Mouse (Mus musculus) midbrain, embryonic 14.5 days (tissue): Measurements from ENCODE around the gene Casc3. TPM values are rescaled to one million over a fixed set of nuclear protein-coding genes. Genes with fewer than 3 reads are reported as not detected.
A peak's percentile ranks its signal among the peaks of the same experiment; 100 is the strongest.

Experiments
- ATAC-seq: fragments of 200-750 bp; cut with Nextera tagmentation; 2 replicates; pipeline ENCODE4 v1.8.0; 2017; ENCODE audit warnings: moderate number of reproducible peaks, moderate library complexity; ENCODE audit not compliant: low FRiP score, low TSS enrichment
- DNase-seq: peaks from one replicate; pipeline ENCODE4 v3.0.0-alpha.2; 2015
- H3K27ac ChIP-seq: fragments of 300-500 bp; sonication (generic); replicated peaks from 2 replicates; pipeline ENCODE4 v1.5.1; 2014; ENCODE audit warnings: mild to moderate bottlenecking, low read depth, low read length, moderate library complexity
- H3K27me3 ChIP-seq: fragments of 300-500 bp; sonication (generic); 2 replicates; pipeline ENCODE4 v1.6.1; 2014; ENCODE audit warnings: low read length, control low read depth, mixed read lengths; ENCODE audit not compliant: control insufficient read depth, insufficient read depth
- H3K36me3 ChIP-seq: fragments of 300-500 bp; sonication (generic); 2 replicates; pipeline ENCODE4 v1.6.1; 2014; ENCODE audit warnings: low read length, control low read depth; ENCODE audit not compliant: control insufficient read depth, insufficient read depth
- H3K4me1 ChIP-seq: fragments of 300-500 bp; sonication (generic); 2 replicates; pipeline ENCODE4 v1.6.1; 2014; ENCODE audit warnings: mild to moderate bottlenecking, antibody characterized with exemption, low read length, control low read depth; ENCODE audit not compliant: control insufficient read depth, insufficient read depth
- H3K4me2 ChIP-seq: fragments of 300-500 bp; sonication (generic); 2 replicates; pipeline ENCODE4 v1.6.1; 2014; ENCODE audit warnings: mild to moderate bottlenecking, low read length, moderate library complexity
- H3K4me3 ChIP-seq: fragments of 300-500 bp; sonication (generic); replicated peaks from 2 replicates; pipeline ENCODE4 v1.5.1; 2014; ENCODE audit warnings: low read depth, low read length
- H3K9ac ChIP-seq: fragments of 300-500 bp; sonication (generic); replicated peaks from 2 replicates; pipeline ENCODE4 v1.6.1; 2014; ENCODE audit warnings: mild to moderate bottlenecking, low read length, moderate library complexity
- H3K9me3 ChIP-seq: fragments of 300-500 bp; sonication (generic); 2 replicates; pipeline ENCODE4 v1.6.1; 2016; ENCODE audit warnings: low read length, control low read depth, mixed read lengths; ENCODE audit not compliant: control insufficient read depth
- WGBS: fragments of 180-500 bp; shearing (Covaris S2); extraction: QIAGEN DNeasy Blood & Tissue Kit; methylation state at CpG from one replicate; pipeline ENCODE4 v1.1.7; 2014; 5-methylcytosine and 5-hydroxymethylcytosine counted together
- polyA plus RNA-seq: library from polyadenylated mRNA; unstranded; fragments of >200 nt; fragmentation: Nextera tagmentation; extraction: Ambion mirVana; gene quantifications from 2 replicates; pipeline ENCODE4 v1.2.1, GENCODE M21; 2014

The Casc3 gene
- polyA plus RNA-seq, 1 experiment from 2014 or later, result 57.3 TPM

GRCm38 (mm10) chr11:98854659-98855058 is 50.0 kb downstream of the Casc3 start:
- ATAC-seq, result no peak

GRCm38 (mm10) chr11:98858759-98859731 is 54.3 kb downstream of the Casc3 start:
- WGBS, result 35% methylated on average over 14 of the region's 14 CpGs
- peak; percentile 92 for DNase-seq
- Histone ChIP-seq H3K4me2 (no peak overlapping the region), H3K27ac (no peak overlapping the region), H3K36me3 (no peaks in the 10 kb centered on the region), H3K9me3 (no peaks in the 10 kb centered on the region), H3K27me3 (0 out of 2 replicates have a peak, but pooled peaks cover 4% of the 10 kb centered on the region), H3K9ac (no peak overlapping the region), H3K4me3 (no peak overlapping the region), H3K4me1 (peaks cover 6% of the 10 kb centered on the region; the same call in 1 of the 2 replicates)
- no peak for ATAC-seq

More at GRCm38 (mm10) chr11:98854659-98855058, 50.0 kb downstream of the Casc3 start:
- Histone ChIP-seq H3K4me1 (no peaks in the 10 kb centered on the region; the same call in 1 of the 2 replicates), H3K9me3 (no peaks in the 10 kb centered on the region), H3K9ac (no peak overlapping the region), H3K36me3 (no peaks in the 10 kb centered on the region), H3K4me3 (no peak overlapping the region), H3K4me2 (no peak overlapping the region), H3K27me3 (no peaks in the 10 kb centered on the region), H3K27ac (no peak overlapping the region)
- 95% methylated on average over 2 of the region's 2 CpGs for WGBS
- no peak for DNase-seq

- peak within 1 kb of the TSS; percentile 61 for H3K4me3 ChIP-seq
- ATAC-seq (peak; percentile 91), DNase-seq (peak; percentile 99)
- H3K9ac ChIP-seq, result peak within 1 kb of the TSS; percentile 50
- 0 out of 2 replicates have a peak, but pooled peaks cover 4% of the 10 kb centered on the region for H3K27me3 ChIP-seq
- peaks cover 5% of the 10 kb centered on the region; the same call in 1 of the 2 replicates for H3K36me3 ChIP-seq
- peak within 1 kb of the TSS; percentile 95 for H3K27ac ChIP-seq
- peak within 1 kb of the TSS; percentile 73 for H3K4me2 ChIP-seq
- WGBS, result 7% methylated on average over 41 of the region's 41 CpGs
- H3K4me1 ChIP-seq, result peaks cover 10% of the 10 kb centered on the region
- no peaks in the 10 kb centered on the region for H3K9me3 ChIP-seq
Measured at GRCm38 (mm10) chr11:98863028-98863750, 58.5 kb downstream of the Casc3 start, which contains the start of gene Wipf2. Wipf2 (plus strand) TSS chr11:98863638.

GRCm38 (mm10) chr11:98863751-98864429 is 59.2 kb downstream of the Casc3 start:
- H3K36me3 ChIP-seq, result peaks cover 9% of the 10 kb centered on the region; the same call in 1 of the 2 replicates
- H3K4me1 ChIP-seq, result peaks cover 10% of the 10 kb centered on the region
- peak overlapping the region; percentile 50 for H3K9ac ChIP-seq
- H3K4me2 ChIP-seq, result peak overlapping the region; percentile 73
- 0 out of 2 replicates have a peak, but pooled peaks cover 4% of the 10 kb centered on the region for H3K27me3 ChIP-seq
- no peaks in the 10 kb centered on the region for H3K9me3 ChIP-seq
- 1% methylated on average over 39 of the region's 39 CpGs for WGBS
- DNase-seq (peak; percentile 84), ATAC-seq (peak; percentile 78)
- peak overlapping the region; percentile 95 for H3K27ac ChIP-seq
- H3K4me3 ChIP-seq, result peak overlapping the region; percentile 61

GRCm38 (mm10) chr11:98867293-98867692 is 62.6 kb downstream of the Casc3 start:
- H3K9me3 ChIP-seq, result no peaks in the 10 kb centered on the region
- DNase-seq, result peak; percentile 63
- no peak overlapping the region for H3K9ac ChIP-seq
- peaks cover 25% of the 10 kb centered on the region for H3K36me3 ChIP-seq
- no peak for ATAC-seq
- no peak overlapping the region for H3K27ac ChIP-seq
- 23% methylated on average over 12 of the region's 12 CpGs for WGBS
- peaks cover 10% of the 10 kb centered on the region for H3K4me1 ChIP-seq
- H3K4me2 ChIP-seq, result no peak overlapping the region
- no peak overlapping the region for H3K4me3 ChIP-seq
- H3K27me3 ChIP-seq, result 0 out of 2 replicates have a peak, but pooled peaks cover 2% of the 10 kb centered on the region

- no peak for DNase-seq
- H3K4me1 ChIP-seq, result no peaks in the 10 kb centered on the region
- ATAC-seq, result no peak
- H3K9me3 ChIP-seq, result no peaks in the 10 kb centered on the region
- no peaks in the 10 kb centered on the region for H3K27me3 ChIP-seq
- H3K4me3 ChIP-seq, result no peak overlapping the region
- peaks cover 30% of the 10 kb centered on the region for H3K36me3 ChIP-seq
- no peak overlapping the region for H3K27ac ChIP-seq
- no peak overlapping the region for H3K4me2 ChIP-seq
- no peak overlapping the region for H3K9ac ChIP-seq
- WGBS, result 95% methylated on average over 8 of the region's 8 CpGs
Measured at GRCm38 (mm10) chr11:98869906-98870305, 65.2 kb downstream of the Casc3 start.

GRCm38 (mm10) chr11:98870791-98871190 is 66.1 kb downstream of the Casc3 start:
- H3K36me3 ChIP-seq, result peaks cover 30% of the 10 kb centered on the region
- no peak for DNase-seq
- H3K27ac ChIP-seq, result no peak overlapping the region
- no peaks in the 10 kb centered on the region for H3K9me3 ChIP-seq
- no peaks in the 10 kb centered on the region for H3K4me1 ChIP-seq
- H3K27me3 ChIP-seq, result no peaks in the 10 kb centered on the region
- H3K4me3 ChIP-seq, result no peak overlapping the region
- no peak for ATAC-seq
- WGBS, result 86% methylated on average over 5 of the region's 5 CpGs
- H3K4me2 ChIP-seq, result no peak overlapping the region
- H3K9ac ChIP-seq, result no peak overlapping the region

GRCm38 (mm10) chr11:98871416-98871815 is 66.7 kb downstream of the Casc3 start:
- no peak for ATAC-seq
- DNase-seq, result no peak
- 56% methylated on average over 4 of the region's 4 CpGs for WGBS

More at GRCm38 (mm10) chr11:98871416-98871815, 66.7 kb downstream of the Casc3 start:
- H3K9me3 ChIP-seq, result no peaks in the 10 kb centered on the region
- peaks cover 30% of the 10 kb centered on the region for H3K36me3 ChIP-seq
- H3K27me3 ChIP-seq, result no peaks in the 10 kb centered on the region
- H3K27ac ChIP-seq, result no peak overlapping the region
- H3K4me1 ChIP-seq, result no peaks in the 10 kb centered on the region
- H3K4me2 ChIP-seq, result no peak overlapping the region
- no peak overlapping the region for H3K4me3 ChIP-seq
- H3K9ac ChIP-seq, result no peak overlapping the region
